Mouse (Mus musculus) brain, embryonic 14.5 days (tissue): ENCODE data around the gene Parp16.
A peak's percentile ranks its signal among the peaks of the same experiment; 100 is the strongest.
"Not testable (repeated sequence)": the region's sequence is repeated elsewhere in the genome, so short reads cannot be mapped to it uniquely, and the experiment has no call there.

Source experiments
- CTCF ChIP-seq: fragments of 200-500 bp; IDR thresholded peaks from 2 replicates; pipeline ENCODE4 v1.5.1; 2012; ENCODE audit warnings: inconsistent platforms, mild to moderate bottlenecking, moderate library complexity, borderline replicate concordance; ENCODE audit not compliant: insufficient read depth, insufficient read length; ENCODE audit errors: extremely low read depth
- POLR2A ChIP-seq: fragments of 200-500 bp; IDR thresholded peaks from 2 replicates; pipeline ENCODE4 v1.6.1; 2012; ENCODE audit warnings: mild to moderate bottlenecking, inconsistent platforms, borderline replicate concordance; ENCODE audit not compliant: poor library complexity, insufficient read depth, insufficient read length, severe bottlenecking; ENCODE audit errors: extremely low read depth

DNA sequence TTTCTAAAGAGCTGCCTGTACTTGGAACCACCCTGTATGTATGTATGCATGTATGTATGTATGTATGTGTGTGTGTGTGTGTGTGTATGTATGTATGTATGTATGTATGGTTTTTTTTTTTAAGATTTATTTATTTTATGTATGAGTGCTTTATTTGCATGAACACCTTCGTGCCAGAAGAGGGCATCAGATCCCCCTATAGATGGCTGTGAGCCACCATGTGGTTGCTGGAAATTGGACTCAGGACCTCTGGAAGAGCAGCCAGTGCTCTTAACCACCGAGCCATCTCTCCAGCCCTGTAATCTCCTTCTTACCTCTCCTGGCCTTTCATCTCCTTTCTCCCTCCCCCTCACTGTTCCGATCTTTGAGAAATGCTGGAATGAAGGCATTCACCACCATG, 25.2 kb downstream of the Parp16 start:
- peak; percentile 18; the same call in 1 of the 2 replicates for TF ChIP-seq CTCF
- not testable (repeated sequence) for TF ChIP-seq POLR2A
